Mouse (Mus musculus) left cerebral cortex, postnatal 25 days (tissue): ENCODE measurements at regions not wholly inside any gene's neighbourhood (a gene's known extent, or its start where the extent isn't known, plus 50 kb on each side); places are given as distances from the start of the nearest gene placed in this dataset.
"Not testable (repeated sequence)": the region's sequence is repeated elsewhere in the genome, so short reads cannot be mapped to it uniquely, and the experiment has no call there.

Experiments
- DNase-seq, 2 experiments: peaks; one replicate each; pipeline ENCODE4 v3.0.0; 2022; ENCODE audit warnings: low spot score in 2 of 2, mixed read lengths in 1 of 2
- intact Hi-C: fragments of 180-260 bp; cut with DNase I; formaldehyde crosslinking; loops from one replicate; pipeline ENCODE4 v1.15.1; 2025

GRCm38 (mm10) chr17:69563165-69563564 is 124.0 kb downstream of the Akain1 start:
- DNase-seq = peak; percentile 73 to 83
- intact Hi-C loops = loop anchor here (5.0 to 10.0 kb wide), 2 partner anchors 409 to 782 kb away; no protein-coding TSS in a partner anchor

- intact Hi-C loops, DNase-seq: not testable (repeated sequence)
Measured at GRCm38 (mm10) chr17:69571070-69571669, 132.0 kb downstream of the Akain1 start.

GRCm38 (mm10) chr17:69590553-69590952 is 151.4 kb downstream of the Akain1 start:
- intact Hi-C loops = loop anchor here (2.0 kb wide), 1 partner anchor 180 kb away; no protein-coding TSS in a partner anchor

GRCm38 (mm10) chr17:69597773-69598295 is 158.7 kb downstream of the Akain1 start:
- intact Hi-C loops = no loop called here
- DNase-seq = no peak

More at GRCm38 (mm10) chr17:69590553-69590952, 151.4 kb downstream of the Akain1 start:
- no peak for DNase-seq

- intact Hi-C loops = no loop called here
- DNase-seq = peak in 1 of 2 experiments; percentile 12
Measured at GRCm38 (mm10) chr17:69598461-69598860, 159.3 kb downstream of the Akain1 start.

GRCm38 (mm10) chr17:69603596-69603995 is 164.5 kb downstream of the Akain1 start:
- no peak for DNase-seq
- intact Hi-C loops = loop anchor here (5.0 to 10.0 kb wide), 2 partner anchors 364 to 741 kb away; partner anchors contain the start of gene Dlgap1

GRCm38 (mm10) chr17:69604698-69605097 is 165.6 kb downstream of the Akain1 start:
- intact Hi-C loops = loop anchor here (5.0 to 10.0 kb wide), 2 partner anchors 363 to 740 kb away; partner anchors contain the start of gene Dlgap1
- DNase-seq = peak; percentile 56 to 65

- intact Hi-C loops = loop anchor here (10.0 kb wide), 1 partner anchor 739 kb away; no protein-coding TSS in a partner anchor
- no peak for DNase-seq
Measured at GRCm38 (mm10) chr17:69605458-69605857, 166.3 kb downstream of the Akain1 start.

GRCm38 (mm10) chr17:69631411-69631810 is 192.3 kb downstream of the Akain1 start:
- no peak for DNase-seq
- intact Hi-C loops = no loop called here

- intact Hi-C loops, DNase-seq: not testable (repeated sequence)
Measured at GRCm38 (mm10) chr17:69650496-69650895, 211.4 kb downstream of the Akain1 start.

GRCm38 (mm10) chr17:69654586-69654985 is 215.5 kb downstream of the Akain1 start:
- DNase-seq = no peak
- intact Hi-C loops = no loop called here

GRCm38 (mm10) chr17:69672530-69672929 is 233.4 kb downstream of the Akain1 start:
- intact Hi-C loops = no loop called here
- peak; percentile 42 to 61 for DNase-seq

GRCm38 (mm10) chr17:69683091-69683490 is 244.0 kb downstream of the Akain1 start:
- intact Hi-C loops = loop anchor here (5.0 kb wide), 1 partner anchor 284 kb away; the partner anchor contains the start of gene Dlgap1
- peak; percentile 42 to 83 for DNase-seq

- no peak for DNase-seq
- intact Hi-C loops = no loop called here
Measured at GRCm38 (mm10) chr17:69685625-69686257, 246.6 kb downstream of the Akain1 start.

GRCm38 (mm10) chr17:69686383-69686782 is 247.3 kb downstream of the Akain1 start:
- DNase-seq = no peak
- intact Hi-C loops = no loop called here

- intact Hi-C loops = no loop called here
Measured at GRCm38 (mm10) chr17:69695341-69695740, 256.2 kb downstream of the Akain1 start.

GRCm38 (mm10) chr17:69727325-69727724 is 241.5 kb upstream of the Dlgap1 start:
- intact Hi-C loops = no loop called here

More at GRCm38 (mm10) chr17:69695341-69695740, 256.2 kb downstream of the Akain1 start:
- DNase-seq = peak; percentile 57 to 77

GRCm38 (mm10) chr17:69732981-69733380 is 235.9 kb upstream of the Dlgap1 start:
- intact Hi-C loops = no loop called here
- DNase-seq = peak; percentile 4 to 50

More at GRCm38 (mm10) chr17:69727325-69727724, 241.5 kb upstream of the Dlgap1 start:
- no peak for DNase-seq

GRCm38 (mm10) chr17:69736379-69737096 is 232.3 kb upstream of the Dlgap1 start:
- DNase-seq = peak; percentile 3 to 25
- intact Hi-C loops = no loop called here

- intact Hi-C loops = loop anchor here (2.0 kb wide), 2 partner anchors 200 to 594 kb away; partner anchors contain the start of gene Dlgap1
- peak; percentile 68 to 93 for DNase-seq
Measured at GRCm38 (mm10) chr17:69769002-69769421, 199.9 kb upstream of the Dlgap1 start.
